Comparison of ENCODE assay signal across 1 mouse cellular context in the genomic region with DNA sequence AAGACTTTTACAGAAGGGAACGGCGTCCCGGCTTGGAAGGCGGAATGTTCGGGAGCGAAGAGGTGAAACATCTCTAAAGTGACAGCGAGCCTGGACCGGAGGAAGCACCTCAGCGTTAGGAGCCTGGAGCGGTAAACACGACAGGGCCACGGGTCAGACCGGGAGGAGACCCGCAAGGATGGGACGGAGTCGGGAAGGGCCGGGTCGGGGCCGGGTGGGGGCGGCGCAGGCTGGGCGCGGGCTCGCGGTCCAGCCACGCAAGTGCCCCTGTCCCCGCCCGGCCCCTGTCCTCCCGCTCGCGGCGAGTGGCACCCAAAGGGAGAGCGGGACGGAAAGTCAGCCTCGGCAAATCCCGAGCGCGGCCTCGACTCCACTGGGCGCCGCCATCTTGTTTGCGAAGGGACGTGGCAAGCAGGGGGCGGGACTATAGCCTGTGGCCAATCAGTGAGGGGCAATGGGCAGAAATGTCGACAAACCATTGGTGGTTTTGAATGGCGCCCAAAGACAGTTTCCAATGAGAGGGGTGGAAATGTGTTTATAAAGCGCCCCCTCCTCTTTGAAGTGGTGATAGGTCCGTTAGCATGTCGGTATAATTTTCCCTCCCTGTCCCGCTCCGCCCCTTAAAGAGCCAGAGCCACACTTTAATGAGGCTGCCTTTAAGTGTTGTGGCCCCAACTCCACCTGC.
TF ChIP-seq lines count a peak whose summit lies in the region.

A gene (minus strand): TSS at position 396 of the 685 bp plus-strand sequence.
A gene (minus strand): TSS at position 413 of the 685 bp plus-strand sequence.

TF ChIP-seq in CH12.LX, 34 proteins besides CTCF, POLR2A, EP300 and RAD21 (continued from another document):
- TF ChIP-seq MEF2A (IDR thresholded peaks at IDR 0.05; ENCODE audit: borderline replicate concordance, low read depth, low read length), result peak; percentile 31; the same call in 1 of the 2 replicates
- peak; percentile 49; the same call in 1 of the 2 replicates for TF ChIP-seq NRF1 (IDR thresholded peaks at IDR 0.05; ENCODE audit: low read depth, low read length)
- no peak for TF ChIP-seq USF2 (conservative IDR thresholded peaks at IDR 0.05; ENCODE audit: low read depth, low read length)
- TF ChIP-seq E2F4 (IDR thresholded peaks at IDR 0.05; ENCODE audit: insufficient replicate concordance, low read depth, low read length), result peak; percentile 98
- TF ChIP-seq IRF4 (IDR thresholded peaks at IDR 0.05; ENCODE audit: low read depth, low read length), result no peak
- peak; percentile 54; the same call in 1 of the 2 replicates for TF ChIP-seq MYC (IDR thresholded peaks at IDR 0.05; ENCODE audit: low read depth, low read length)
- TF ChIP-seq MXI1 (IDR thresholded peaks at IDR 0.05; ENCODE audit: low read depth, low read length), result peak; percentile 78; the same call in 1 of the 2 replicates
- peak; percentile 91 for TF ChIP-seq TCF12 (IDR thresholded peaks at IDR 0.05; ENCODE audit: low read depth, low read length)
- TF ChIP-seq MAZ (IDR thresholded peaks at IDR 0.05; ENCODE audit: low read depth, low read length), result peak; percentile 91
- no peak for TF ChIP-seq ZNF384 (IDR thresholded peaks at IDR 0.05; ENCODE audit: low read depth, low read length)
- peak; percentile 96 for TF ChIP-seq TBP (conservative IDR thresholded peaks at IDR 0.05; ENCODE audit: low read depth, low read length)
- TF ChIP-seq JUN (IDR thresholded peaks at IDR 0.05; ENCODE audit: insufficient read depth, low read depth, low read length), result no peak
- no peak for TF ChIP-seq CHD1 (IDR thresholded peaks at IDR 0.05; ENCODE audit: low read depth, low read length)
